Mouse (Mus musculus) cerebellum, adult 2 months (tissue): ENCODE measurements around the gene Nek2.

Experiments used
- CTCF ChIP-seq: fragments of 200-500 bp; IDR thresholded peaks from 2 replicates; pipeline ENCODE4 v1.5.1; 2011; ENCODE audit warnings: low read depth, mild to moderate bottlenecking, control low read depth, low read length, moderate library complexity, borderline replicate concordance; ENCODE audit not compliant: insufficient read depth
- POLR2A ChIP-seq: fragments of 200-500 bp; IDR thresholded peaks from 2 replicates; pipeline ENCODE4 v1.6.1; 2011; ENCODE audit warnings: low read length, control low read depth, borderline replicate concordance; ENCODE audit not compliant: insufficient read depth

DNA sequence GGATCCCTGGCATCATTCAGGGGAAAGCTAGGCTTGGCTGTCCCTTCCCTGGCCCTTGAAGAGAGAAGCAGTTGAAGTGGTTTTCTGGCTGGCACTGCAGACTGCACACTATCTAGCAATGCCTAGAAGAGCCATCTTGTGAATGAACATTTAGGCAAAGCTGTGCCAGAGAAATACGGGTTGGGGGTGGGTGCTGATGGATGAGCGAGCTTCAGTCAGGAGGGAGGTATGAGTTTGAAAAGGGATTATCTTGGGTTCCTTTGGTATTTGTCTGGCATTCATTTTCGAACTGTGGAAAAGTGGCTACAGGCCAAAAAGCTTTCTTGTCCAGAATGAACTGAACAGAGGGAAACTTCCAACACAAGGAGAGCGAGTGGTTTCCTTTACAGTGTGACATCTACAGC is 57.3 kb downstream of the Nek2 start:
- TF ChIP-seq POLR2A (no peak), CTCF (no peak)
